Mouse (Mus musculus) right cerebral cortex, adult 2 months (tissue): ENCODE measurements around the gene Zfp341.

ENCODE experiments used
- DNase-seq, 2 experiments: peaks; one replicate each; pipeline ENCODE4 v3.0.0; 2021 to 2022; ENCODE audit warnings: low spot score in 2 of 2

The Zfp341 gene

GRCm38 (mm10) chr2:154633876-154634644 lies 21.0 kb downstream of the Zfp341 start:
- no peak for DNase-seq

DNA sequence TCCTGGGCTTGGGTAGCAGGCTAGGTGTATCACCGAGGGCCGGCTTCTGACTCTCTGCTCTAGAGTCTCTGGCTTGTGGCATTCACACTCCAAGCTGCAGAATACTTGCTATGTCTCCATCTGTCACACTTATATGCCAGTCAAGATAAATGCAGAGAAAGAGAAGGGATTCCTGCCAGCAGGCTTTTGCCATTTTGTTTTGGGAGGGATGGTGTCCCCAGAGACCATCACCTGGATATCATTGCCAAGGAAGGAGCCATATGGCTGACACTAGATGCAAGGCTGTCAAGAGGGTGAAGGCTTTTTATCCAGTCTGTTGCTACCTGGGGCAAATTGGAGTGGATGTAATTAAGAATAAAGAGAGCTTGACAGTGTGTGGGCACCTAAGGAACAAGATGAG lies 22.7 kb downstream of the Zfp341 start:
- no peak for DNase-seq

- no peak for DNase-seq
Observed at GRCm38 (mm10) chr2:154638521-154638920, 25.4 kb downstream of the Zfp341 start.

DNA sequence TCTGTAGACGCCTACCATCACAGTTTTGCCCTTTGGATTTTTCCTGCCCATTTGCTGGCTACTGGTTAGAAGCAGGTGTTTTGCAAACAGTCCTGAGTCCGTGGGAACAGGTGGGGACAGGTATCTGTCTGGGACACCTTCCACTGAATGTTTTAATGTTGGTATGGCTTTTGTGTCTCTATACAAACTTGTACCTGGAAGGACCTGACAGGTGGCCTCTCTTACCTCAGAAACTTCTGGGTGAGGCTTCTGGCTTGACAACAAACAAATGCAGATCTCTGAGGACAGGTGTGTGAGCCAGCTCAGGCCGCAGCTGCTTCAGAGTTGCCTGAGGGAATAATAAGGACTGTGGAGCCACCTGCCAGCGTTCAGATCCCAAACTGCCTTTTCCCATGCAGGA lies 26.0 kb downstream of the Zfp341 start:
- DNase-seq: no peak

DNA sequence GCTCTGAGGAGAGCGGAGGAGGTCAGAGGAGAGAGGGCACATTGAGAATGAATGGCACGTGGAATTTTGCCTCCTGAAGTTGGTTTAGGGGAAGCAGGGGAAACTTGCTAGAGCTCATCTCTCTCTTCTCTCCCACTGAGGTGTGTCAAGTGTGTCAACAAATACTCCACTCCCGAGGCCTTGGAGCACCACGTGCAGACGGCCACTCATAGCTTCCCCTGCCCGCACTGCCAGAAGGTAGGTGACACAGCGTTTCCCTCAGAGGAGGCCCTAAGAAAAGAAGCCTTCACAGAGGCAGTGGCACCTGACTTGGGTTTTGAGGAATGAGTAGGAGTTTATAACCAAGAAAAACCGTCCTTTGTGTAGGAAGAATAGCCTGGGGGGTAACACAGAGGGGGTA lies 28.1 kb downstream of the Zfp341 start:
- no peak for DNase-seq

DNA sequence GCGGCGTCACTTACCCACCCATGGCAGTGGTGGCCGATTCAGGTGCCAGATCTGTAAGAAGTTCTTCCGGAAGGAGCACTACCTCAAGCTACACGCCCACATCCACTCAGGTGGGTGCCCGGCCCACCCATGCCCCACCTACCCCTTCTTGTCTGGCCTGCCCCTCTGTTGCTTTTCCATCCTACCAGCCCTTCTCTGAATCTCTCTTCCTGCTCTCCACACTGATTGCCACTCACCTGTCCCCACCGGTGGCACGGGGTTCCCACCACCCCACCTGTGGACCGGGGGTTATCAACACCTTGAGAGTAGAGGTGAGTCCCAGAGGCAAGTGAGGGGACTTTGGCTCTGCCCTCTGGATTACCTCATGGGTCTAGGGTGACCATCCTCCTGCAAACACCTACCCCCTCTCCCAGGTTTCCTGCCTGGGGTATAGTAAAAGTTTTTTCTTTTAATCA lies 28.9 kb downstream of the Zfp341 start:
- no peak for DNase-seq

DNA sequence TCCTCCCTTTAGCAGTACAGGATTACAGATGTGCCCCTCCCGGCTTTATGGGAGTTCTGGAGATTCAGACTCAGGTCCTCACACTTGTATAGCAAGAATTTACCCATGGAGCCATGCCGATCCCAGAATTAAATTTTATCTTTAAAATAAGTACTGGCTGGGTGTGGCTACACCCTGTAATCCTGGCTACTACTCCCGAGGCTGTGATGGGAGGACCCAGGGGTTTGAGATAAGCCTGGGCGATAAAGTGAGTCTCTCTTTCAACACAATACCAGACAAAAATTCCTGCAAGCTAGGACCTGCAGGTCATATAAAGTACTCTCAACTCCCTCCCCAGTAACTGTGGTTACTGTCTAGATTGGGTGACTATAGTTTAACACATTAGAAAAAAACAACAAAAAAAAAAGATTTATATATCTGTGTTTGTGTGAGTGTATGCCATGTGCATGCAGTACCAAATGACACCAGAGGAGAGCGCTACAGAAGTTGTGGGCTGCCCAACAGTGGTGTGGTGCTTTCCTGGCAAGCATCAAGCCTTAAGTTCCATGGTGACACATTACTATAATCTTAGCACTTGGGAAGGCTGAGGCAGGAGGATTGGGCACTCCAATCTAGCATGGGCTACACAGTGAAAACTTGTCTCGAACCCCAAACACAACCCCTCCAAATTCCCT lies 29.8 kb downstream of the Zfp341 start:
- DNase-seq: no peak

DNA sequence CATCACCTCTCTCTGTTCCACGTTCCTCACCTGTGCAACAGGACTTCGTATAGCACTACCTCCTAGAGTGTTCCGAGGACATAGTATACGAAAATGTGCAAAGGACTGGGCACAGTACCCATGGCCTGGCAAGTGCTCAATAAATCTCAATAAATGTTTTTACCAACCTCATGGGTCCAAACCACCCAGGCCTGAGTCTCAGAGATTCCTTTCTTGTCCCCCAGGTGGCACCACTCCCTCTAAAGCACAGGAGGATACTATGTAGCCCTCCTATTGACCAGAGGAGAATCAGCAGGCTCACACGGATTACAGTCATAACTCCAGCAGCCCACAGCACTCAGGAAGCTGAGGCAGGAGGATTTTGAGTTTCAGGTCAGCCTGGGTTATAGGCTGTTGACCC lies 33.5 kb downstream of the Zfp341 start:
- DNase-seq: peak; percentile 30 to 36

DNA sequence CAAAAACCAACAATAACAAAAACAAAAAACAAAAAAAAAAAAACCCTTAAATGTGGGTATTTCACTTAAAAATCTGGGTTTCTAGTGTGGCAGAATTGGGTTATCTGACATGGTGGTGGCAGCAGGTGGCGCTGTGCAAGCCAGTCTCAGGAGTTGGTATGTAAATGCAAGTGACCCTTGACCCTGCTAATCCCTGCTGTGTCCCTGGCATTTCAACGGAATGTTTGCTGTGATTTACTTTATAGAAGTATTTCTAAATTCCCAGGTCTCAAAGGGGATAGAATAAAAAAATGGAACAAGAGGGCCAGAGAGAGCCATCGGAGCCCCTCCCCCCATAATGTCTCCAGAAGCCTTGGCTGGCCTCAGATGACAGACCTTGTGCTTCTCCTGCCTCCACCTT lies 35.0 kb downstream of the Zfp341 start:
- DNase-seq: no peak

DNA sequence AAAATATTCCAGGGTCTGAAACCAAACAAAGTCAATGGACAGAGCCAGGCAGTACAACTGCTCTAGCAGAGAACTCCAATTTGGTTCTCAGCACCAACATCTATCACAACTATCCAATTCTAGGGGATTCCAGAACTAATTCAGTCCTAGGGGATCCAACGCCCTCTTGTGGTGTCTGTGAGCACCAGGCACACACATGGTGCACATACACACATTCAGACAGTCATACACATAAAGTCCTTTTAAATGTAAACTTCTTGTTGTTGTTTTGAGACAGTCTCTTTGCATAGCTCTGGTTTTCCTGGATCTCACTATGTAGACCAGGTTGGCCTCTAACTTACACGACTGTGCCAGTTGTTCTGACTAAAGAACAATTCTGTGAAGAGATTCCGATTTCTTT lies 37.3 kb downstream of the Zfp341 start:
- DNase-seq: no peak

DNA sequence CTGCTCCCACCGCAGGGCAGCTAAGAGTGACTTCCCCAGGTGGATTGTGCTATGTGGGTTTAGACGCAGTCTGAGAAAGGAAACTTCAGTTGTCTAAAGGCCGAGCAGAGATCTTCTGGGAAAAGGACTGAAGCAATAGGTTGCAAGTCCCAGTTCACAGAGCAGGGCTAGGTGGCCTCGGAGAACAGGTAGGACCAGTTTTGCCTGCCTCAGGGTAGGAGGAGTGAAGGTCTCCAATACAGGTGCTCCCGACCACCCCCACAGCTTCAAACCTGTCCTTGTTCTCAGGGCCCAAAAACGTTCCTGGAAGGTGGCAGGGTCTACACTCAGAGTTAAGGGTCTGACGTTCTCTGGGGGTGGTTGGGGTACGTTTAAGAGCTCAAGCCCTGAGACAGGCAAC lies 38.3 kb downstream of the Zfp341 start, which contains the start of gene Chmp4b:
Chmp4b (plus strand) TSS at position 343 of the 400 bp plus-strand sequence.
- no peak for DNase-seq

DNA sequence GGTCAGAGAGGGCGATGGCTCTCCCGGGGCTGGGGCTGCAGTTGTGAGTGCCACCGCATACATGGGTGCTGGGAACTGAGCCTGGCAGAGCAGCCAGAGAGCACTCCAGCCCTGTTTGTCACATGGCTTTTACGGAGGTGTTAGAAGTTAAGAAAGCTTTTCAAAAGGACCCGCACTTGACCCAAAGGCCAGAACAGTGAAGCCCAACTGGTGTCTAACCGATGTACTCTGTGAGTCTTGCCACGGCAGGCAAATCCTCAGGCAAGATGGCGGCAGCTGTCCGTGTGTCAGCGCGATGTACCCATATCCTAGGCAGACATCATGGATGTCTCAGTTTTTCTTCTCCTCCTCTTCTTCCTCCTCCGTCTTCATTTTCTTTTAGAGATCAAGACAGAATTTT lies 41.9 kb downstream of the Zfp341 start:
- DNase-seq: no peak

DNA sequence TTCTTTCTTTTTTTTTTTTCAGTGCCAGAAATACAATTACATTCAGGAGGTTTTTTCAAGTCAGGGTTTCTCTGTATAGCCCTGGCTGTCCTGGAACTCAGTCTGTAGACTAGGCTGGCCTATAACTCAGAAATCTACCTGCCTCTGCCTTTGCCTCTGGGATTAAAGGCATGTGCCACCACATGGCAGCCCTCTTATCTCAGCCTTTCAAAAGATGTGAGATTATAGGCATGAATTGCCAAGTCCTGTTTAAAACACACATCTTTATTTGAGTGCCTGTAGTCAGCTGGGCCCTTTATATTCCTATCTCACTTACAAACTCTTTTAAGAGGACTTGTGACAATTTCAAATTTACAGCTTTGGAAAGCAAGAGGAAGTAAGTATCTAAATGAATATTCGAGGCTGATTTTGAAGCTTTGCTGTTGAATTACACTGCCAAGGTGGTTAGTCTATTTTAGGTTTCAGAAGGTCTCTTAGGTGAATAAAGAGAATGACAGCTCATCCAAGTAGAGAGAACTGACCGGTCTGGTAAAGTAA lies 42.8 kb downstream of the Zfp341 start:
- no peak for DNase-seq

DNA sequence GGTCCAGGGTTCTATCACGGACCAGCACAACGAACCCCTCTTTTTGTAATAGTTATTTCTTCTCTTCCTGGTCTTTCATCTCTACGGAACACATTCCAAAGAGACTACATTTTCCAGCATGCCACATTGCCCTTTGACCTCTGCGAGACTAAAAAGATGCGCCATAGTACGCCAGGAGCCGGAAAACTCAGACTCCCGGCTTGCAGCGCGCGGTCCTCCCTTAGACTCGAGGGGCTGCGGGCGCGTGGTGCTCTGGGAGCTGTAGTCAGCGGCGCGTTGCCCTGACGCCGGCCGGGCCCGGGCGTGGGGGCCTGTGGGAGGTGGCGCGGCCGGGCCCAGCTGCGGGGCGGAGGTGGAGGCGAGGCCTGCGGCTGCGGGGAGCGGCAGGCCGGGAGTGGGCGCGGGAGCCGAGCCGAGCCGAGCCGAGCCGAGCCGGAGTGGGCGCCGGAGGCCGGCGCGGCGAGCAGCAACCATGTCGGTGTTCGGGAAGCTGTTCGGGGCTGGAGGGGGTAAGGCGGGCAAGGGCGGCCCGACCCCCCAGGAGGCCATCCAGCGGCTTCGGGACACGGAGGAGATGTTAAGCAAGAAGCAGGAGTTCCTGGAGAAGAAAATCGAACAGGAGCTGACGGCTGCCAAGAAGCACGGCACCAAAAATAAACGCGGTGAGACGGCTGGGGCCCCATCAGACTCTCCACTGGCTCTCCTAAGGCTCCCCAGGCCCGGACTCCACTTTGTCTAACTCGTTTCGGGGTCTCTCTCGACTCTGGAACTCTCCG lies 43.8 kb downstream of the Zfp341 start:
- peak; percentile 98 to 99 for DNase-seq

GRCm38 (mm10) chr2:154657486-154658237 lies 44.6 kb downstream of the Zfp341 start:
- DNase-seq: no peak

GRCm38 (mm10) chr2:154659070-154659469 lies 46.0 kb downstream of the Zfp341 start:
- no peak for DNase-seq

GRCm38 (mm10) chr2:154659531-154660074 lies 46.5 kb downstream of the Zfp341 start:
- DNase-seq: no peak

- no peak for DNase-seq
Observed at GRCm38 (mm10) chr2:154668680-154669079, 55.6 kb downstream of the Zfp341 start.

GRCm38 (mm10) chr2:154670106-154670505 lies 57.0 kb downstream of the Zfp341 start:
- DNase-seq: peak in 1 of 2 experiments; percentile 33

GRCm38 (mm10) chr2:154670741-154671140 lies 57.6 kb downstream of the Zfp341 start:
- DNase-seq: no peak

- DNase-seq: no peak
Observed at GRCm38 (mm10) chr2:154674008-154674407, 60.9 kb downstream of the Zfp341 start.
